Mouse (Mus musculus) testis, adult 2 months (tissue): ENCODE results near the gene Trpm1. TPM values are rescaled to one million over a fixed set of nuclear protein-coding genes. Genes with fewer than 3 reads are reported as not detected.
A peak's percentile ranks its signal among the peaks of the same experiment; 100 is the strongest.

Experiments used
- H3K27ac ChIP-seq: fragments of 200-500 bp; 2 replicates; pipeline ENCODE4 v1.5.1; 2012; ENCODE audit warnings: low read depth, low read length; ENCODE audit not compliant: control insufficient read depth, insufficient read depth
- H3K27me3 ChIP-seq: fragments of 200-500 bp; 2 replicates; pipeline ENCODE4 v1.6.1; 2012; ENCODE audit warnings: mild to moderate bottlenecking, low read length, moderate library complexity; ENCODE audit not compliant: control insufficient read depth, insufficient read depth
- H3K36me3 ChIP-seq: fragments of 200-500 bp; 2 replicates; pipeline ENCODE4 v1.6.1; 2012; ENCODE audit warnings: mild to moderate bottlenecking, low read length; ENCODE audit not compliant: control insufficient read depth, insufficient read depth
- H3K4me1 ChIP-seq: fragments of 200-500 bp; 2 replicates; pipeline ENCODE4 v1.6.1; 2012; ENCODE audit warnings: low read length; ENCODE audit not compliant: control insufficient read depth, insufficient read depth
- H3K4me3 ChIP-seq: fragments of 200-500 bp; 2 replicates; pipeline ENCODE4 v1.5.1; 2012; ENCODE audit warnings: low read depth, mild to moderate bottlenecking, low read length, moderate library complexity, mixed read lengths; ENCODE audit not compliant: control insufficient read depth
- CTCF ChIP-seq: fragments of 200-500 bp; IDR thresholded peaks from 2 replicates; pipeline ENCODE4 v1.5.1; 2012; ENCODE audit warnings: low read depth, mild to moderate bottlenecking, inconsistent platforms, low read length, moderate library complexity; ENCODE audit not compliant: control insufficient read depth, insufficient read depth, insufficient replicate concordance
- POLR2A ChIP-seq: fragments of 200-500 bp; IDR thresholded peaks from 2 replicates; pipeline ENCODE4 v1.6.1; 2012; ENCODE audit warnings: low read depth, mild to moderate bottlenecking, inconsistent platforms, low read length, moderate library complexity; ENCODE audit not compliant: control insufficient read depth
- polyA plus RNA-seq: library from polyadenylated mRNA; depleted of rRNA; stranded (reverse); fragments of >200 nt; gene quantifications from 2 replicates; pipeline ENCODE4 v1.2.3, GENCODE M21; 2012

Trpm1 gene
- polyA plus RNA-seq, 1 experiment: 2.1 TPM

- no peaks in the 10 kb centered on the region for H3K36me3 ChIP-seq
- H3K4me3 ChIP-seq: no peak overlapping the region
- no peak overlapping the region for H3K27ac ChIP-seq
- no peaks in the 10 kb centered on the region for H3K27me3 ChIP-seq
- TF ChIP-seq CTCF (no peak), POLR2A (no peak)
- no peaks in the 10 kb centered on the region; the same call in 1 of the 2 replicates for H3K4me1 ChIP-seq
These were observed 5.5 kb downstream of the Trpm1 start for GRCm38 (mm10) chr7:64159056-64159542.

GRCm38 (mm10) chr7:64159612-64160591, 6.3 kb downstream of the Trpm1 start:
- TF ChIP-seq CTCF: no peak
- TF ChIP-seq POLR2A: no peak
- Histone ChIP-seq H3K4me3 (no peak overlapping the region), H3K36me3 (no peaks in the 10 kb centered on the region), H3K4me1 (no peaks in the 10 kb centered on the region; the same call in 1 of the 2 replicates), H3K27ac (no peak overlapping the region), H3K27me3 (no peaks in the 10 kb centered on the region)

- H3K27me3 ChIP-seq: no peaks in the 10 kb centered on the region
- no peak overlapping the region for H3K4me3 ChIP-seq
- H3K36me3 ChIP-seq: no peaks in the 10 kb centered on the region
- TF ChIP-seq CTCF (no peak), POLR2A (no peak)
- no peaks in the 10 kb centered on the region for H3K4me1 ChIP-seq
- no peak overlapping the region for H3K27ac ChIP-seq
These were observed 7.3 kb downstream of the Trpm1 start for GRCm38 (mm10) chr7:64160737-64161470.

GRCm38 (mm10) chr7:64161990-64162389, 8.4 kb downstream of the Trpm1 start:
- no peaks in the 10 kb centered on the region for H3K27me3 ChIP-seq
- no peak overlapping the region for H3K27ac ChIP-seq
- no peaks in the 10 kb centered on the region for H3K36me3 ChIP-seq
- no peak overlapping the region for H3K4me3 ChIP-seq
- no peaks in the 10 kb centered on the region for H3K4me1 ChIP-seq
- no peak for TF ChIP-seq POLR2A
- TF ChIP-seq CTCF: no peak

- Histone ChIP-seq H3K27ac (no peak overlapping the region), H3K27me3 (no peaks in the 10 kb centered on the region), H3K4me3 (no peak overlapping the region), H3K4me1 (no peaks in the 10 kb centered on the region), H3K36me3 (no peaks in the 10 kb centered on the region)
- TF ChIP-seq CTCF (no peak), POLR2A (no peak)
These were observed 9.5 kb downstream of the Trpm1 start for GRCm38 (mm10) chr7:64163086-64163485.

GRCm38 (mm10) chr7:64163890-64164289, 10.3 kb downstream of the Trpm1 start:
- no peaks in the 10 kb centered on the region for H3K36me3 ChIP-seq

GRCm38 (mm10) chr7:64164997-64165396, 11.4 kb downstream of the Trpm1 start:
- Histone ChIP-seq H3K4me1 (no peaks in the 10 kb centered on the region), H3K27ac (no peak overlapping the region), H3K4me3 (no peak overlapping the region), H3K36me3 (no peaks in the 10 kb centered on the region), H3K27me3 (no peaks in the 10 kb centered on the region)
- TF ChIP-seq CTCF (peak; percentile 48; the same call in 1 of the 2 replicates), POLR2A (no peak)

More at GRCm38 (mm10) chr7:64163890-64164289, 10.3 kb downstream of the Trpm1 start:
- TF ChIP-seq POLR2A (no peak), CTCF (no peak)
- H3K27me3 ChIP-seq: no peaks in the 10 kb centered on the region
- no peak overlapping the region for H3K4me3 ChIP-seq
- H3K4me1 ChIP-seq: no peaks in the 10 kb centered on the region
- no peak overlapping the region for H3K27ac ChIP-seq
